Mouse (Mus musculus) forebrain, embryonic 16.5 days (tissue): Measurements from ENCODE around the gene Ciao2a. TPM values are rescaled to one million over a fixed set of nuclear protein-coding genes. Genes with fewer than 3 reads are reported as not detected.

Experiments
- ATAC-seq: fragments of 200-750 bp; cut with Nextera tagmentation; 2 replicates; pipeline ENCODE4 v1.8.0; 2017; ENCODE audit warnings: mild to moderate bottlenecking, moderate library complexity
- H3K27ac ChIP-seq: fragments of 300-500 bp; sonication (generic); 2 replicates; pipeline ENCODE4 v1.5.1; 2014; ENCODE audit warnings: low read length, control low read depth
- H3K27me3 ChIP-seq: fragments of 300-500 bp; sonication (generic); replicated peaks from 2 replicates; pipeline ENCODE4 v1.6.1; 2014; ENCODE audit warnings: low read length; ENCODE audit not compliant: control insufficient read depth, insufficient read depth
- H3K36me3 ChIP-seq: fragments of 300-500 bp; sonication (generic); 2 replicates; pipeline ENCODE4 v1.6.1; 2014; ENCODE audit not compliant: control insufficient read depth, insufficient read depth
- H3K4me1 ChIP-seq: fragments of 300-500 bp; sonication (generic); replicated peaks from 2 replicates; pipeline ENCODE4 v1.6.1; 2014; ENCODE audit warnings: low read length; ENCODE audit not compliant: control insufficient read depth, insufficient read depth
- H3K4me2 ChIP-seq: fragments of 300-500 bp; sonication (generic); 2 replicates; pipeline ENCODE4 v1.6.1; 2014; ENCODE audit warnings: mild to moderate bottlenecking, low read length, control low read depth
- H3K4me3 ChIP-seq: fragments of 300-500 bp; sonication (generic); replicated peaks from 2 replicates; pipeline ENCODE4 v1.5.1; 2014; ENCODE audit warnings: mild to moderate bottlenecking, low read length, control low read depth
- H3K9ac ChIP-seq: fragments of 300-500 bp; sonication (generic); replicated peaks from 2 replicates; pipeline ENCODE4 v1.6.1; 2014; ENCODE audit warnings: low read depth, low read length, control low read depth
- H3K9me3 ChIP-seq: fragments of 300-500 bp; sonication (generic); 2 replicates; pipeline ENCODE4 v1.6.1; 2016; ENCODE audit warnings: low read length; ENCODE audit not compliant: control insufficient read depth
- WGBS: fragments of 180-500 bp; shearing (Covaris S2); extraction: QIAGEN DNeasy Blood & Tissue Kit; methylation state at CpG from one replicate; pipeline ENCODE4 v1.1.7; 2014; 5-methylcytosine and 5-hydroxymethylcytosine counted together
- polyA plus RNA-seq: library from polyadenylated mRNA; unstranded; fragments of >200 nt; fragmentation: Nextera tagmentation; extraction: Ambion mirVana; gene quantifications from 2 replicates; pipeline ENCODE4 v1.2.1, GENCODE M21; 2015

Ciao2a gene
- polyA plus RNA-seq, 1 experiment from 2014 or later, result 81.1 TPM

- Histone ChIP-seq H3K9me3 (no peaks in the 10 kb centered on the region), H3K27ac (no peak overlapping the region; the same call in 1 of the 2 replicates), H3K36me3 (no peaks in the 10 kb centered on the region), H3K4me3 (peak overlapping the region; percentile 58), H3K9ac (peak overlapping the region; percentile 20), H3K4me2 (peak overlapping the region; percentile 83), H3K4me1 (peaks cover 33% of the 10 kb centered on the region), H3K27me3 (no peaks in the 10 kb centered on the region)
- no peak for ATAC-seq
- 62% methylated on average over 12 of the region's 12 CpGs for WGBS
These were observed 612 bp upstream of the Ciao2a start for GRCm38 (mm10) chr9:66125543-66126455.

DNA sequence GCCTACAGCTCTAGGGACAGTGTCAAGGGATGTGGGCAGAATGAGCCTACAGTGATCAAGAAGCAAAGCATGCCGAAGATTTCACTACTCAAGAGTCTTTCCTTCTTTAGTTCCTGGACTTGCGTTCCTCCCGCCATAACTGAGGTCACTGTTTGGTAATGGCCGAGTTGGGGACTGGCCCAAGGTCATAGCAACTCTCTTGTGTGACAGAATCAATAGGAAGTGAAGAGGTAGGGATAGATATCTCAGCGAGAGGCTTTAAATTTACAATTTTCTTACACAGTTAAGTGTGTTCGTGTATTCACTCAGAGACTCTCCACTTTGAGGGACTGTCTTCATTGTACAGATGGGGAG is 759 bp downstream of the Ciao2a start:
- ATAC-seq, result no peak
- peak overlapping the region; percentile 67 for H3K9ac ChIP-seq
- WGBS, result 49% methylated on average over 6 of the region's 6 CpGs

DNA sequence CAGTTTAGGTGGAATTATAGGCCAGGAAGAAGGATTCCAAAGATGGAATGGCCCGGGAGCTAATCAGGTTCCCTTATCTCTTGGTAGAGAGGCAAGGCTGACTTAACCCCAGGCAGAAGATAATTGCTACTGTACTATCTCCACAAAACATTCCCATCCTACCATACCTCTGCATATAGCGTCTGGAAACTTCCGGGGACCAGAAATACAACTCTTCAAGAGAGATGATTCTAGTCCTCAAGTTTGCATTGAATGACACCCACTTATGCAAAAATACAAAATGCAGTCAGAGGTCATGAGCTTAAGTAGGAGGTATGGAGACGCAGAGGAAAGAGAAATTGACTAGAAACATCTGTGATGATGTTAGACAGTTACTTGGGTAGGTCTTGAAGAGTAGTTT is 1.5 kb downstream of the Ciao2a start:
- no peak overlapping the region for H3K4me2 ChIP-seq

More for the DNA sequence above, 759 bp downstream of the Ciao2a start:
- Histone ChIP-seq H3K9me3 (no peaks in the 10 kb centered on the region), H3K4me1 (peaks cover 30% of the 10 kb centered on the region), H3K36me3 (no peaks in the 10 kb centered on the region), H3K4me2 (peak overlapping the region; percentile 83), H3K4me3 (peak overlapping the region; percentile 58), H3K27ac (0 out of 2 replicates have a peak overlapping the region, but pooled peaks have one; percentile 29), H3K27me3 (no peaks in the 10 kb centered on the region)

GRCm38 (mm10) chr9:66131466-66131865 is 5.1 kb downstream of the Ciao2a start:
- H3K36me3 ChIP-seq, result no peaks in the 10 kb centered on the region
- H3K27ac ChIP-seq, result no peak overlapping the region
- no peak overlapping the region for H3K4me2 ChIP-seq
- no peak overlapping the region for H3K4me3 ChIP-seq
- H3K27me3 ChIP-seq, result no peaks in the 10 kb centered on the region
- ATAC-seq, result no peak
- H3K4me1 ChIP-seq, result peaks cover 10% of the 10 kb centered on the region
- WGBS, result 88% methylated on average over 2 of the region's 2 CpGs
- H3K9me3 ChIP-seq, result no peaks in the 10 kb centered on the region
- no peak overlapping the region for H3K9ac ChIP-seq

More for the DNA sequence above, 1.5 kb downstream of the Ciao2a start:
- Histone ChIP-seq H3K4me1 (peaks cover 27% of the 10 kb centered on the region), H3K9ac (no peak overlapping the region), H3K4me3 (no peak overlapping the region), H3K27me3 (no peaks in the 10 kb centered on the region), H3K9me3 (no peaks in the 10 kb centered on the region), H3K27ac (no peak overlapping the region), H3K36me3 (no peaks in the 10 kb centered on the region)
- 97% methylated on average over 4 of the region's 4 CpGs for WGBS
- no peak for ATAC-seq

DNA sequence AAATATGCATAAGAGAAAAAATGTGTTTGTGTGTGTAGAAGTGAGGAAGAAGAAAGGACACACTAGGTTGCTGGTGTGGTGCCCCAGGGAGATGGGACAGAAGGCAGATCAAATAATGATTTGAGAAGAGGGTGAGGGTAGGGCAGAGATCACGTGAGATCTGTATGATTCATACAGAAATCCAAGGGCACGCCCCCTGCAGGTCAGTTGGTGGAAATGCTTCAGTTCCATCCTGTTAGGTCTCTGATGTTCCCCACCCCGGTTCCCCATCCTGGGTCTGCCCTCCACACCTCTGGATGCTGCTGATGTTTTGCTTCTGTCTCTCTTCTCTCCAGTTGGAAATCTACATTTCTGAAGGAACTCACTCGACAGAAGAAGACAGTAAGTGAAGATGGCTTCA is 9.6 kb downstream of the Ciao2a start:
- peaks cover 13% of the 10 kb centered on the region for H3K36me3 ChIP-seq

DNA sequence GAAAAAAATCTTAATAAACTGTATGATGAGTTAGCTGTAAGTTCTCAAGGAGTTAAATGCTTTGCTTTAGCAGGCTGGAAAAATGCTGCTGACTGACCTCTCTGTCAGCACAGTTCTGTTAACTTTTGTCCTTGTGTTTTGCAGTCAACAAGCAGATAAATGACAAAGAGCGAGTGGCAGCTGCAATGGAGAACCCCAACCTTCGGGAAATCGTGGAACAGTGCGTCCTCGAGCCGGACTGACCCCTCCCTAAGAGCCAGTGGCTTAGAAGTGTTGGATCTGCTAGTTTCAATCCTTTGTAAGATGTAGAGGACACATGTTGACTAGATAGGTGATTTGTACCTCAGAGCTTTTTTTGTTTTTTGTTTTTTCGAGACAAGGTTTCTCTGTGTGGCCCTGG is 11.8 kb downstream of the Ciao2a start:
- Histone ChIP-seq H3K4me3 (no peak overlapping the region), H3K4me1 (no peaks in the 10 kb centered on the region), H3K36me3 (peaks cover 13% of the 10 kb centered on the region), H3K9ac (no peak overlapping the region), H3K27ac (no peak overlapping the region), H3K9me3 (no peaks in the 10 kb centered on the region), H3K27me3 (no peaks in the 10 kb centered on the region), H3K4me2 (no peak overlapping the region)
- no peak for ATAC-seq
- 96% methylated on average over 7 of the region's 7 CpGs for WGBS

More for the DNA sequence above, 9.6 kb downstream of the Ciao2a start:
- no peak for ATAC-seq
- Histone ChIP-seq H3K9me3 (no peaks in the 10 kb centered on the region), H3K4me3 (no peak overlapping the region), H3K4me1 (no peaks in the 10 kb centered on the region), H3K4me2 (no peak overlapping the region), H3K27me3 (no peaks in the 10 kb centered on the region), H3K27ac (no peak overlapping the region), H3K9ac (no peak overlapping the region)
- 46% methylated on average over 4 of the region's 4 CpGs for WGBS

- Histone ChIP-seq H3K4me2 (no peak overlapping the region), H3K27ac (no peak overlapping the region), H3K27me3 (no peaks in the 10 kb centered on the region), H3K4me3 (no peak overlapping the region), H3K9me3 (no peaks in the 10 kb centered on the region), H3K4me1 (no peaks in the 10 kb centered on the region), H3K9ac (no peak overlapping the region), H3K36me3 (peaks cover 9% of the 10 kb centered on the region)
- 82% methylated on average over 1 of the region's 1 CpGs for WGBS
- no peak for ATAC-seq
These were observed 15.9 kb downstream of the Ciao2a start for GRCm38 (mm10) chr9:66142265-66142664.

GRCm38 (mm10) chr9:66144248-66144647 is 17.8 kb downstream of the Ciao2a start:
- Histone ChIP-seq H3K4me2 (no peak overlapping the region), H3K4me3 (no peak overlapping the region), H3K9me3 (no peaks in the 10 kb centered on the region), H3K36me3 (0 out of 2 replicates have a peak, but pooled peaks cover 5% of the 10 kb centered on the region), H3K27me3 (no peaks in the 10 kb centered on the region), H3K27ac (no peak overlapping the region), H3K4me1 (no peaks in the 10 kb centered on the region), H3K9ac (no peak overlapping the region)
- peak; percentile 36; the same call in 1 of the 2 replicates for ATAC-seq
- 7% methylated on average over 6 of the region's 6 CpGs for WGBS

DNA sequence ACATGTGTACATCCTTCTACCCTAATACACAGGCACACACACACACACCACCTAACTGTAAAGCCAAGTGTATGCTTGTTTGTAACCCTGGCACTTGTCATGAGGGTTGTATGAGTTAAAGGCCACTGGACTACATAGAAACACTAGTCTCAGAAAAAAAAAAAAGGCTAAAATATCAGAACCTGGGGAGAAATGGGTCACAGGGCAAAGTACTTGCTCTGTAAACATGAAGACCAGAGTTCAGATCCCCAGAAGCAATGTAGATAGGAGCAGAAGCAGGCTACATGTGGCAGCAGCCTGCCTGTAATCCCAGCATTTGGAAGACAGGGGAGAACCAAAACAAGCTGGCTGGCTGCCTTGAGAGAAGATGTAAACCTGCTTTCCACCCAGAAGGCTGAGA is 19.7 kb downstream of the Ciao2a start:
- Histone ChIP-seq H3K27me3 (no peaks in the 10 kb centered on the region), H3K4me1 (no peaks in the 10 kb centered on the region), H3K4me2 (no peak overlapping the region), H3K36me3 (no peaks in the 10 kb centered on the region), H3K9ac (no peak overlapping the region), H3K9me3 (no peaks in the 10 kb centered on the region), H3K4me3 (no peak overlapping the region), H3K27ac (no peak overlapping the region)
- ATAC-seq, result no peak
